25 mouse cellular contexts compared by ENCODE assay signal in genomic region chr2:31182786-31183330, GRCm38 (mm10).
"Had no signal": no experiment of that assay in that cellular context is flagged by ENCODE, and none has a peak within 500 bp of the region (broad histone marks: within the 10 kb centered on the region; RNA-seq: fewer than 3 reads in every experiment).

No protein-coding gene starts in this region.

- H3K4me3 ChIP-seq: gastrocnemius, adult 2 months; heart, embryonic 10.5 days; heart, embryonic 12.5 days; hindbrain, embryonic 10.5 days; hindbrain, embryonic 12.5 days; kidney, embryonic 15.5 days; limb, embryonic 13.5 days; limb, embryonic 15.5 days; liver, embryonic 13.5 days had no signal

- DNase-seq: gastrocnemius, adult 2 months; gastrocnemius, postnatal 10 days; gastrocnemius, postnatal 25 days; heart, adult 18-20 months; heart, postnatal 10 days; heart, postnatal 4 days; kidney, adult 11 months; kidney, adult 2 months; kidney, adult 9 months; kidney, postnatal 36 days; layer of hippocampus, adult 9-11 months; layer of hippocampus, postnatal 36 days; left cerebral cortex, postnatal 4 days; liver, embryonic 13.5 days had no signal

- ATAC-seq: hindbrain, embryonic 16.5 days; inflammation-experienced regulatory T-cells, adult 6 months had no signal

- H3K27ac ChIP-seq: gastrocnemius, adult 2 months; heart, embryonic 10.5 days; hindbrain, embryonic 10.5 days; hindbrain, embryonic 12.5 days; hindbrain, embryonic 14.5 days; kidney, embryonic 15.5 days; kidney, postnatal 0 days; limb, embryonic 13.5 days; limb, embryonic 15.5 days; liver, embryonic 13.5 days had no signal

- H3K27me3 ChIP-seq: heart, embryonic 12.5 days; hindbrain, embryonic 12.5 days; kidney, embryonic 15.5 days; limb, embryonic 13.5 days; limb, embryonic 15.5 days; liver, embryonic 13.5 days had no signal

- H3K9me3 ChIP-seq: heart, embryonic 10.5 days; heart, embryonic 12.5 days; hindbrain, embryonic 10.5 days; hindbrain, embryonic 12.5 days; kidney, embryonic 15.5 days; limb, embryonic 13.5 days; limb, embryonic 15.5 days; liver, embryonic 13.5 days had no signal

- H3K9ac ChIP-seq: heart, embryonic 12.5 days; hindbrain, embryonic 12.5 days; hindbrain, embryonic 14.5 days; kidney, embryonic 15.5 days; limb, embryonic 13.5 days; limb, embryonic 15.5 days; liver, embryonic 13.5 days had no signal

- H3K4me1 ChIP-seq: hindbrain, embryonic 10.5 days; hindbrain, embryonic 12.5 days; kidney, embryonic 15.5 days; limb, embryonic 13.5 days; limb, embryonic 15.5 days had no signal

- H3K4me2 ChIP-seq: heart, embryonic 12.5 days; hindbrain, embryonic 12.5 days; hindbrain, embryonic 14.5 days; kidney, embryonic 15.5 days; limb, embryonic 13.5 days; limb, embryonic 15.5 days; liver, embryonic 13.5 days had no signal
